Mouse (Mus musculus): ENCODE measurements around the gene Coro1b.

Gene Coro1b

GRCm38 (mm10) chr19:4148491-4148806 lies at the start of gene Coro1b:
Gene Coro1b (plus strand): TSS chr19:4148619.
- DNase-seq: peak; percentile 95

- peak; percentile 92 for DNase-seq
These were observed 49.4 kb upstream of the Coro1b start for GRCm38 (mm10) chr19:4099056-4099455.

- peak; percentile 71 for DNase-seq
These were observed 48.3 kb upstream of the Coro1b start, which contains the start of gene Pitpnm1 for GRCm38 (mm10) chr19:4099837-4100717. Gene Pitpnm1 (plus strand): TSS chr19:4099998.

- peak; percentile 85 for DNase-seq
These were observed 47.6 kb upstream of the Coro1b start for GRCm38 (mm10) chr19:4100718-4101261.

- DNase-seq: no peak
These were observed 47.0 kb upstream of the Coro1b start for GRCm38 (mm10) chr19:4101466-4101865.

GRCm38 (mm10) chr19:4102049-4102448 lies 46.4 kb upstream of the Coro1b start:
- DNase-seq: no peak

- peak; percentile 63 for DNase-seq
These were observed 45.8 kb upstream of the Coro1b start for GRCm38 (mm10) chr19:4102626-4103025.

GRCm38 (mm10) chr19:4103294-4103693 lies 45.1 kb upstream of the Coro1b start:
- DNase-seq: no peak

- no peak for DNase-seq
These were observed 44.6 kb upstream of the Coro1b start for GRCm38 (mm10) chr19:4103792-4104191.

- DNase-seq: no peak
These were observed 43.7 kb upstream of the Coro1b start for GRCm38 (mm10) chr19:4104675-4105194.

GRCm38 (mm10) chr19:4106654-4107053 lies 41.8 kb upstream of the Coro1b start:
- DNase-seq: no peak

- DNase-seq: no peak
These were observed 39.9 kb upstream of the Coro1b start for GRCm38 (mm10) chr19:4108535-4108934.

GRCm38 (mm10) chr19:4112063-4112960 lies 36.1 kb upstream of the Coro1b start:
- no peak for DNase-seq

- DNase-seq: peak; percentile 93
These were observed 35.1 kb upstream of the Coro1b start for GRCm38 (mm10) chr19:4113186-4113805.

- no peak for DNase-seq
These were observed 34.6 kb upstream of the Coro1b start for GRCm38 (mm10) chr19:4113806-4114230.

GRCm38 (mm10) chr19:4114551-4114950 lies 33.9 kb upstream of the Coro1b start:
- no peak for DNase-seq

GRCm38 (mm10) chr19:4115144-4115543 lies 33.3 kb upstream of the Coro1b start:
- no peak for DNase-seq

- DNase-seq: no peak
These were observed 32.6 kb upstream of the Coro1b start for GRCm38 (mm10) chr19:4115816-4116215.

GRCm38 (mm10) chr19:4117006-4117405 lies 31.4 kb upstream of the Coro1b start:
- DNase-seq: no peak

- DNase-seq: no peak
These were observed 30.1 kb upstream of the Coro1b start for GRCm38 (mm10) chr19:4118350-4118749.

GRCm38 (mm10) chr19:4119716-4120487 lies 28.5 kb upstream of the Coro1b start:
- no peak for DNase-seq

- DNase-seq: no peak
These were observed 27.9 kb upstream of the Coro1b start for GRCm38 (mm10) chr19:4120496-4120895.

Measured in cerebellum, adult 11 months (tissue).